Mouse (Mus musculus) stomach, postnatal 0 days (tissue): ENCODE data around the gene Nfib. TPM values are rescaled to one million over a fixed set of nuclear protein-coding genes. Genes with fewer than 3 reads are reported as not detected.

Experiments used
- ATAC-seq: fragments of 200-750 bp; cut with Nextera tagmentation; 2 replicates; pipeline ENCODE4 v1.8.0; 2017; ENCODE audit not compliant: low FRiP score, low TSS enrichment
- DNase-seq: peaks from one replicate; pipeline ENCODE4 v3.0.0-alpha.2; 2016; ENCODE audit warnings: low spot score
- H3K27ac ChIP-seq: fragments of 300-500 bp; sonication (generic); replicated peaks from 2 replicates; pipeline ENCODE4 v1.5.1; 2014; ENCODE audit warnings: mild to moderate bottlenecking, control low read depth
- H3K27me3 ChIP-seq: fragments of 300-500 bp; sonication (generic); 2 replicates; pipeline ENCODE4 v1.6.1; 2014; ENCODE audit warnings: low read length; ENCODE audit not compliant: control insufficient read depth, insufficient read depth
- H3K36me3 ChIP-seq: fragments of 300-500 bp; sonication (generic); 2 replicates; pipeline ENCODE4 v1.6.1; 2014; ENCODE audit warnings: low read length, mixed read lengths; ENCODE audit not compliant: control insufficient read depth, insufficient read depth
- H3K4me1 ChIP-seq: fragments of 300-500 bp; sonication (generic); replicated peaks from 2 replicates; pipeline ENCODE4 v1.6.1; 2014; ENCODE audit warnings: antibody characterized with exemption; ENCODE audit not compliant: control insufficient read depth, insufficient read depth
- H3K4me2 ChIP-seq: fragments of 300-500 bp; sonication (generic); replicated peaks from 2 replicates; pipeline ENCODE4 v1.6.1; 2014; ENCODE audit warnings: low read depth, mild to moderate bottlenecking, control low read depth, moderate library complexity
- H3K4me3 ChIP-seq: fragments of 300-500 bp; sonication (generic); 2 replicates; pipeline ENCODE4 v1.5.1; 2014; ENCODE audit warnings: low read depth, low read length, control low read depth
- H3K9ac ChIP-seq: fragments of 300-500 bp; sonication (generic); 2 replicates; pipeline ENCODE4 v1.6.1; 2014; ENCODE audit warnings: mild to moderate bottlenecking, low read length, control low read depth, mixed read lengths
- H3K9me3 ChIP-seq: fragments of 300-500 bp; sonication (generic); 2 replicates; pipeline ENCODE4 v1.6.1; 2016; ENCODE audit warnings: low read length; ENCODE audit not compliant: control insufficient read depth
- CTCF ChIP-seq: IDR thresholded peaks from 2 replicates; pipeline ENCODE4 v1.5.1; 2016; ENCODE audit warnings: antibody characterized with exemption, low read depth, mild to moderate bottlenecking, moderate library complexity
- EP300 ChIP-seq: optimal IDR thresholded peaks from 2 replicates; pipeline ENCODE3; 2016; ENCODE audit warnings: antibody characterized with exemption
- WGBS: fragments of 180-500 bp; shearing (Covaris S2); extraction: QIAGEN DNeasy Blood & Tissue Kit; methylation state at CpG from one replicate; pipeline ENCODE4 v1.1.7; 2014; 5-methylcytosine and 5-hydroxymethylcytosine counted together
- polyA plus RNA-seq: library from polyadenylated mRNA; unstranded; fragments of >200 nt; fragmentation: Nextera tagmentation; extraction: Ambion mirVana; gene quantifications from 2 replicates; pipeline ENCODE4 v1.2.1, GENCODE M21; 2015

The Nfib gene
- polyA plus RNA-seq, 1 experiment from 2014 or later = 19.9 TPM

- DNase-seq = peak; percentile 25
- Histone ChIP-seq H3K4me2 (no peak overlapping the region), H3K27ac (no peak overlapping the region), H3K36me3 (no peaks in the 10 kb centered on the region), H3K27me3 (no peaks in the 10 kb centered on the region), H3K9me3 (no peaks in the 10 kb centered on the region), H3K4me3 (no peak overlapping the region), H3K4me1 (no peaks in the 10 kb centered on the region), H3K9ac (no peak overlapping the region)
- peak; percentile 73 for ATAC-seq
- no peak for TF ChIP-seq EP300
- no peak for TF ChIP-seq CTCF
- 52% methylated on average over 12 of the region's 12 CpGs for WGBS
These were observed 21.3 kb downstream of the Nfib start for GRCm38 (mm10) chr4:82684088-82684715.

- no peak for ATAC-seq
- no peak overlapping the region for H3K4me3 ChIP-seq
- no peaks in the 10 kb centered on the region for H3K27me3 ChIP-seq
- no peaks in the 10 kb centered on the region for H3K36me3 ChIP-seq
- no peaks in the 10 kb centered on the region for H3K9me3 ChIP-seq
- 90% methylated on average over 6 of the region's 6 CpGs for whole genome bisulfite sequencing
- no peaks in the 10 kb centered on the region for H3K4me1 ChIP-seq
- TF ChIP-seq CTCF (no peak), EP300 (no peak)
- H3K9ac ChIP-seq = no peak overlapping the region
- DNase-seq = no peak
- no peak overlapping the region for H3K27ac ChIP-seq
- H3K4me2 ChIP-seq = no peak overlapping the region
These were observed 22.0 kb downstream of the Nfib start for GRCm38 (mm10) chr4:82683583-82683982.

GRCm38 (mm10) chr4:82676104-82676503 lies 29.4 kb downstream of the Nfib start:
- Histone ChIP-seq H3K27me3 (no peaks in the 10 kb centered on the region), H3K4me3 (no peak overlapping the region), H3K4me2 (no peak overlapping the region), H3K9me3 (no peaks in the 10 kb centered on the region), H3K36me3 (no peaks in the 10 kb centered on the region), H3K4me1 (no peaks in the 10 kb centered on the region), H3K27ac (no peak overlapping the region), H3K9ac (no peak overlapping the region)
- 77% methylated on average over 2 of the region's 2 CpGs for WGBS
- DNase-seq = no peak
- ATAC-seq = no peak
- TF ChIP-seq CTCF = no peak

- no peaks in the 10 kb centered on the region for H3K4me1 ChIP-seq
- 56% methylated on average over 3 of the region's 3 CpGs for WGBS
- DNase-seq (no peak), ATAC-seq (no peak)
- no peak overlapping the region for H3K27ac ChIP-seq
- H3K4me3 ChIP-seq = no peak overlapping the region
- no peaks in the 10 kb centered on the region for H3K27me3 ChIP-seq
- no peak overlapping the region for H3K4me2 ChIP-seq
- no peak for TF ChIP-seq EP300
- TF ChIP-seq CTCF = no peak
- no peak overlapping the region for H3K9ac ChIP-seq
- no peaks in the 10 kb centered on the region for H3K9me3 ChIP-seq
- H3K36me3 ChIP-seq = no peaks in the 10 kb centered on the region
These were observed 38.2 kb downstream of the Nfib start for GRCm38 (mm10) chr4:82667271-82667872.

GRCm38 (mm10) chr4:82664436-82664835 lies 41.1 kb downstream of the Nfib start:
- Histone ChIP-seq H3K4me2 (no peak overlapping the region), H3K27me3 (no peaks in the 10 kb centered on the region), H3K9me3 (no peaks in the 10 kb centered on the region), H3K9ac (no peak overlapping the region), H3K27ac (no peak overlapping the region), H3K4me1 (no peaks in the 10 kb centered on the region), H3K4me3 (no peak overlapping the region), H3K36me3 (no peaks in the 10 kb centered on the region)
- TF ChIP-seq EP300 = no peak
- no peak for TF ChIP-seq CTCF
- WGBS = 71% methylated on average over 7 of the region's 7 CpGs
- ATAC-seq = no peak
- DNase-seq = no peak

GRCm38 (mm10) chr4:82663749-82664381 lies 41.7 kb downstream of the Nfib start:
- H3K36me3 ChIP-seq = no peaks in the 10 kb centered on the region
- no peak overlapping the region for H3K4me3 ChIP-seq
- TF ChIP-seq EP300 = no peak
- TF ChIP-seq CTCF = 0 out of 2 replicates have a peak, but pooled peaks have one; percentile 28
- DNase-seq (no peak), ATAC-seq (no peak)
- H3K4me1 ChIP-seq = no peaks in the 10 kb centered on the region
- WGBS = 64% methylated on average over 6 of the region's 6 CpGs
- H3K4me2 ChIP-seq = no peak overlapping the region
- no peak overlapping the region for H3K9ac ChIP-seq
- no peaks in the 10 kb centered on the region for H3K9me3 ChIP-seq
- H3K27me3 ChIP-seq = no peaks in the 10 kb centered on the region
- no peak overlapping the region for H3K27ac ChIP-seq
